Mouse (Mus musculus): ENCODE measurements at regions not wholly inside any gene's neighbourhood (a gene's known extent, or its start where the extent isn't known, plus 50 kb on each side); places are given as distances from the start of the nearest gene placed in this dataset.
"Not testable (repeated sequence)": the region's sequence is repeated elsewhere in the genome, so short reads cannot be mapped to it uniquely, and the experiment has no call there.

DNA sequence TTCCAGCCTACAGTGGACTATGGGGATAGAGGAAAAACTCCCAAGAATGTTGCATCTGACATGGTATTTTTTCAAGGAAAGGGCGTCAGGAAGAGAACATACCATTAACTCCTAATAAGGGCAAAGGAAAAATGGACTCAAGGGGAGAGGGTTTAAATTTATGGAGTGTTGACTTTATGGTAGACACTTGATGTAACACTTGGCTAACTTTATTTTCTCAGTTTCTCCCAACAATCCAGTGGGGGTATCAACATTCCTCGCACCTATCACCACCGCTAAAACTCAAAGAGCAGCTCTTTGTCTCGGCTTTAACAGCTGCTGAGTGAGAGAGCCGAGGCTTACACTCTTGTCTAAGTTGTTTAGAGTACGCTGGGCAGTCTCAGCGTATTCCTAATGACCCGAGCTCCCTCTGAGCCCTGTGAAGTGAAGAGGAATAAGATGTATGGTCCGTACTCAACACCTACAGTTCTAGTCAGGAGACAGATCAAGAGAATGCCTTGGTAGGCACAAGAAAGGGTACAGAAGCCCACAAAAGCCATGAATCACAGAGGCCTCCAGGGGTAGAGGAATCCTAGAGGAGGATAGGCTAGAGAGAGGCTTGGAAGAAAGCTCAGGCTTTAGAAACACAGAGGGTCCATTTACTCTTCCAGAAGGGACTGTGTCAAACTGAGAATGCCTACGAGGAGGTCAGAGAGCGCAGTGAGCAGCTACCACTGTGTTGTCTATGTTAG lies 236.4 kb downstream of the Gm5426 start:
- DNase-seq (ENCODE audit: low spot score in 2 of 2): no peak

DNA sequence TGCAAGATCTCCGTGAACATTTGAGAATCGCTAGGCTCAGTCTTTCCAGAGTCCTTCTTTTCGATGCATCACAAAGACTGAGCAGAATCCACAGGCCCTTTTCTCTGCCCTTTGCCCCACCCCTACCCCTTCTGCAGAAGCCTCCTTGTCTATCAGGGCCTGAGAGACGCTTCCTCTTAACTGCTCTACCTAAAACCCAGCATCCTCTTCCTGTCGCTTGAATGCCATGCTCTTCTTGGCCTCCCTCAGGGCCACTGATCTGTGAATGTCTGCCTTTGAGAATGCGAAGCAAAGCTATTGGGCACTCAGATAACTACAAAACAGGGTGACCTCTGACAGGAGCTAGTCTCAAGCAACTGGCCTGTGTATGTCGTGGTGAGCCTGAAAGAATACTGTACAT lies 237.1 kb downstream of the Gm5426 start:
- DNase-seq (ENCODE audit: low spot score in 2 of 2): no peak

GRCm38 (mm10) chr10:96374293-96375069 lies 238.1 kb downstream of the Gm5426 start:
- no peak for DNase-seq (ENCODE audit: low spot score in 2 of 2)

DNA sequence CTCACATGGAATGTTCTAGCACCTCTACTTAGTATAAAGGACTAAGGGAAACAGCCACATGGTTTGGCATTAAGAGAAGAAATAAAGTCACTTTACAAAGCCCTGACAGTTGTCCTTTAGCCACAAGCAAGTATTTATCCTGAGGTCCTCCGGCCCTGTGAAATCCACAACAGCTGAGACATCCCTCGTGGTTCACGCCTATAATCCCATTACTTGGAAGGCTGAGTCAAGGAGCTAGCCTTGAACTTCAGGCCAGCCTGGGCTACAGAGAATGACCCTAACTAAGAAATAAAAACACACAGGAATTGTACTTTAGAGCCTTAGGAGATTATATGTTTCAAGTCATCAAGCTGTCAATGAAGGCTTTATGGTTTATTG lies 238.7 kb downstream of the Gm5426 start:
- DNase-seq (ENCODE audit: low spot score in 2 of 2): no peak

DNA sequence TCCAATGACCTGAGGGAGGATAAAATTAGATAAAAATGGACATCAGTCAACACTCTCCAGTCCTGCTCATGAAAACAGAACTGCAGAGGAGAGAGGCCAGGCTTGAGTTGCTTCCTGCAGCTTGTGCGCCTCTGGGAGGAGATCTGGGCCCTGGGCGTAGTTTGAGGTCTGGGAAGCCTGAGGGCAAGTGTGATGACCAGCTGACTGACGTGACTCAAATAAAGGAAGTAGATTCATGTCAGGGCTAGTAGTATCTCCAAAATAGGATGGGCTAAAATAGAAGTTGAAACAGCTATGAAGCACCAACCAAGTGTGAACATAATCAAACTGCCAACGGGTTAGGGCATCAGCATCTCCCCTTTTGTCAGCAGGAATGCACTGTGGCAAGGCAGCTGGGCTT lies 239.3 kb upstream of the Btg1 start:
- DNase-seq (ENCODE audit: low spot score in 2 of 2): no peak

DNA sequence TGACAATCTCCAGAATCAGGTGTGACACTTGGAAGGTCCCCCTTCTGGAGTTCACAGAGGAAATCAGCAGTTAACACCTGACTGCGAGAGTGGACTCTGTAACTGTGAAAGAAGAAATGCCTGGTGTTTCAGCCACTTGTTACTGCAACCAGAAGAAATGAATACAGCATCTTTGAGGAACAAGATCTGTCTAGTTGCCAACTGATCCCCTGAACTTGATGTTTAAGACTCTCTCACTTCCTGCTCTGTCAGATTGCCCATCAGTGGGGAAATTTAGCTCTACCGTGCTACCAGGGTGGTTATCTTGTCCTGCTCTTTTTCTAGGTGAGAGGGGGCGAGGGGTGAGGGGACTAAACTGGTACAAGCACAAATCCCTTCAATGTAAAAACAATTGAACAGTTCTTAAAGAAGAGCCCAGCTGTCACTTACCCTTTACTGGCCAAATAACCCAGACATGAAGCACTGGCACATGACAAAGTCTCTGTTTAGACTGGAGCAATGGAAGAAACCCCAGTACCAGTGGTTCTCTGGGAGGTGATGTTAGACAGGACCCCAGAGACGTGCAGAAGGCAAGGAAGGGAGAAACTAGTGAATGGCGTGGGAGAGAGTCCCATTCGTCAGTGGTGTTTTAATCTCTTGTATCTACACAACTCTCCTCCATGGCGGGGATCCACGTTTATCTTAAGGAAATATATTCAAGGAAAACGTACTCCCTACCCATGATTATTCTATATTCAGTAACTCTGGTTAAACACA lies 237.6 kb upstream of the Btg1 start:
- DNase-seq (ENCODE audit: low spot score in 2 of 2): no peak

DNA sequence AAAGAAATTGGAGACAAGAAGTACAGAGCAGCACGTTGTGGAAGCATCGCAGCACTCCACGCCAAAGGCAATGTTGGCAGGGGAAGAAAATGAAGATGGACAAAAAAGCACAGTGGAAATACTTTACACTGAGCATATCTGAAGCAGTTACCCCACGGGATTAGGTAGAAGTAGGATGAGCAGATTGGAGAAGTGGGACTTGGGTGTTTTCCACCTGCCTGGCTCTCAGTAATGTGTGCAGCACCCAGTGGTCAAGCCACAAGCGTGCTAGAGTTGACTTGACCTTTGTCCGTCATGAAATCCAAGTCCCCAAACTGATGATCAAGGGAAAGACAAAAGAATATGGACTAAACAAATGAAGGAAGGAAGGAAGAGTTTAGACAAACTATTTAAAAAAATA lies 235.1 kb upstream of the Btg1 start:
- no peak for DNase-seq (ENCODE audit: low spot score in 2 of 2)

- no peak for DNase-seq (ENCODE audit: low spot score in 2 of 2)
These were observed 225.1 kb upstream of the Btg1 start for GRCm38 (mm10) chr10:96391748-96392147.

GRCm38 (mm10) chr10:96392836-96393235 lies 224.0 kb upstream of the Btg1 start:
- no peak for DNase-seq (ENCODE audit: low spot score in 2 of 2)

DNA sequence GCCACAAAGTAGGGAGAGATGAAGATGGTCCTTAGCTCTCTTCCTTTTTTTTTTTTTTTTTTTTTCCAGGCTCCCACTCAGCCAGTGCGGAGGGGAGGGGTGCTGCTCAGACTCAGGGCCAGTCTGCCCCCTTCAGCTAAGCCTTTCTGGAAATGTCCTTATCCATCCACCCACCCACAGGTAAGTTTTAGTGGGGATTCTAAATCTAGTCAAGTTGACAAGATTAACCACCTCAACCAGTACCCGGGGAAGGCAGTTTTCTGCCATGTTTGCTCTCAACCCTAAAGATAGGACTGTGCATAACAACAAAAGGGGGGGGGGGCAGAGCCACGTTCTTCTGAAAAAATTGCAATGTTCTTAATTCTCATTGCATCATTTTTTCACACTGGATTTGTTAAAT lies 222.6 kb upstream of the Btg1 start:
- no peak for DNase-seq (ENCODE audit: low spot score in 2 of 2)

GRCm38 (mm10) chr10:96395017-96395416 lies 221.8 kb upstream of the Btg1 start:
- DNase-seq (ENCODE audit: low spot score in 2 of 2): no peak

GRCm38 (mm10) chr10:96397931-96398561 lies 218.8 kb upstream of the Btg1 start:
- DNase-seq (ENCODE audit: low spot score in 2 of 2): no peak

GRCm38 (mm10) chr10:96398562-96399288 lies 218.1 kb upstream of the Btg1 start:
- DNase-seq (ENCODE audit: low spot score in 2 of 2): no peak

DNA sequence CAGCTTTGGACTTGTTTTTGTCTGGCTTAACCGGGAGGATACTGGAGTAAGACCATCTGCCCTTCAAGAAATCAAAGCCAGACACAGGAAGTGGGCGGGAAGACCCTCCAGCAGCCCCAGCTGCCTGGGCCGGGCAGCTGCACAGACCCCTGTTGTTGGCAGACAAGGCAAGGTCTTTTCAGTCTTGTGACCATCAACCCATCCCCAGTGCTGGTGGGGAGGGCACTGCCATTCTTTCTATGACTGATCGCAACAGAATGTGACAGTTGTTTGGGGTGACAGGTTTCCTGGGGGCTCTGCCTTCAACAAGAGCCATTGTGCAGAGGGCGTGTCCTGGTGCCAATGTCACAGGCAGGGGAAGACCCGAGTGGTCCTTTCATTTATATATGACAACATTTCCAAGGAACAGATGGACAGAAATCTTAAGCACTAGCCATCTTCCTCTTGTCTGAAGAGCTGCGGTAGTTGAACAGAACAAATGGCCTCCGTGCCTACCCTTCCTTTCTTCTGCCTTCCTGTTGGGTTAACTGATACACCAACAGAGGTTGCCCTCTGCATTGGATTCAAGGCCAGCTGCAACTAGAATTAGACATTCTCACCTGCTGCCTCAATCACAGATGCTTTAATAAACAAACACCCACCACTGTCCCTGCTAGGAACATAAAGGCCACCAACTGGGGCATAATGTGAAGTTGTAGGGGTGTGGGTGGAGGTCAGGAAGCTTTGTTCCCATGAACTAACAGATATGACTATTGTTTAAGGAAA lies 217.0 kb upstream of the Btg1 start:
- no peak for DNase-seq (ENCODE audit: low spot score in 2 of 2)

DNA sequence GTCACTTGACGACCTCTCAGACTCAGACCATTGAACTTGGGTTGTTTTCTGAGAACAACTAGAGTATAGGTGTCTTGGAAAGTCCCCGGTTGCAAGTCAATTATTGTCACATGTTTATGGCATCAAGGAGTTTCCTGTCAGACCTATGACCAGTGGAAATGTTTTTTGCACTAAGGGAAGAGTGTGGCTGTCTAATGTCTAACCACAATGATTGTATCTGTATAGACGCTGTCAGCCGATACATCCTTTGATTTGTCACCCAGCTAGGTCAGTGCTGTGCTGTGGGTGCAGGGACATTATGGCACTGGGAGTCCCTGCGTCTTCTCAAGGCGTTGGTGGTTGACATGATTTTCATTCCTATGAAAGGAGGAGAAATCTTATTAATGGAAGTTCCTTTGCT lies 216.0 kb upstream of the Btg1 start:
- no peak for DNase-seq (ENCODE audit: low spot score in 2 of 2)

- no peak for DNase-seq (ENCODE audit: low spot score in 2 of 2)
These were observed 210.5 kb upstream of the Btg1 start for GRCm38 (mm10) chr10:96406306-96406705.

- no peak for DNase-seq (ENCODE audit: low spot score in 2 of 2)
These were observed 209.0 kb upstream of the Btg1 start for GRCm38 (mm10) chr10:96407846-96408245.

- DNase-seq (ENCODE audit: low spot score in 2 of 2): no peak
These were observed 208.6 kb upstream of the Btg1 start for GRCm38 (mm10) chr10:96408250-96408649.

DNA sequence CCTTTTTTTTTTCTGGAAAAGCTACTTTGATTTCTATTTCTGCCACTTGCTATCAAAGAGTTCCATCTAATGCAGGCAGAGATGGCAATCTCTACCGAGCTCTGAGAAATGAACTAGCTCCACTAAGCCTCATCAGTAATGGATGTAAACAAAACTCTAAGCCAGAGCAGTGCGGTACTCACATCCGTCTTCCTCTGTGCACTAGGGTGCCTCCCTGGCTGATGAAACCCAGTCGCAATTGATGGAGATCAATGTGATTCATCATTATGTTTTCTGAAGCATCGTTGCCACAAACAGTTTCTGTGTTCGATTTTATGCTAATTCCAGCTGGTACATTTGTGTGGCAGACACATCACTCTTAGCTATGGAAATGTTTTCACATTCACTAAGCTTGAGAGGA lies 206.8 kb upstream of the Btg1 start:
- DNase-seq (ENCODE audit: low spot score in 2 of 2): no peak

- DNase-seq (ENCODE audit: low spot score in 2 of 2): no peak
These were observed 202.0 kb upstream of the Btg1 start for GRCm38 (mm10) chr10:96414807-96415206.

- not testable (repeated sequence) for DNase-seq (ENCODE audit: low spot score in 2 of 2)
These were observed 195.3 kb upstream of the Btg1 start for GRCm38 (mm10) chr10:96421506-96421905.
